Mouse (Mus musculus) testis, postnatal 10 days (tissue): ENCODE results near the gene Tbcc.
"Not testable (repeated sequence)": the region's sequence is repeated elsewhere in the genome, so short reads cannot be mapped to it uniquely, and the experiment has no call there.

Source experiments
- DNase-seq: peaks from one replicate; pipeline ENCODE4 v3.0.0; 2021; ENCODE audit warnings: low spot score

Gene Tbcc

DNA sequence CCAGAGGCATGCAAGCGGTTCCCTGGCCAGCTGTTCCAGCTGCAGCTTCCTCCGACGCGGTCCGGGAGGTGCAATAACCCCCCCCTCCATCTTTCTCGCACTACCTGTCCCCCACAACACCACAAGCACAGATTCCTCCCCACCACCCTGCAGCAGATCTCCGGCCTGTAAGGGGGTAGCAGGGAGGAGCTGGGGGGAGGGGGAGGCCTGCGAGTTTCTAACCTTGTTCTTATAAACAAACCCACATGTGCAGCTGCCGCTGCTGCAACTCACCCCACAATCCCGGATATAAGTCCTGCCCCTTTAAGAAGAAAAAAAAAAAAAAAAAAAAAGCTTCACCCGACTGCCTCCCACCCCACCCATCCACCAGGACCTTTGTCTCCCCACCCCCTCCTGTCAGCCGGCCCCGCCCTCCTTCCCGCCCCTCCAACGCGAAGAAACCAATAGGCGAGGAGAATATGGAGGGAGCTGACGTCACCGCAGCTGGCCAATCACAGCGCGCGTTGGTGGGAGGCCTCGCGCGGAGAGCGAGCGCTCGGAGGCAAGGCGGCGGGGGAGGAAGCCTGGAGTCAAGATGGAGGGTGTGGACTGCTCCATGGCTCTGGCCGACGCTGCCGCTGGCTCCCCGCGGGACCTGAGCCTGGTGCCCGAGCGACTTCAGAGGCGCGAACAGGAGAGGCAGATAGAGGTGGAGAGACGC is at the start of gene Tbcc:
TSS of gene Tbcc (plus strand) at position 569 of the 700 bp plus-strand sequence.
- peak; percentile 97 for DNase-seq

DNA sequence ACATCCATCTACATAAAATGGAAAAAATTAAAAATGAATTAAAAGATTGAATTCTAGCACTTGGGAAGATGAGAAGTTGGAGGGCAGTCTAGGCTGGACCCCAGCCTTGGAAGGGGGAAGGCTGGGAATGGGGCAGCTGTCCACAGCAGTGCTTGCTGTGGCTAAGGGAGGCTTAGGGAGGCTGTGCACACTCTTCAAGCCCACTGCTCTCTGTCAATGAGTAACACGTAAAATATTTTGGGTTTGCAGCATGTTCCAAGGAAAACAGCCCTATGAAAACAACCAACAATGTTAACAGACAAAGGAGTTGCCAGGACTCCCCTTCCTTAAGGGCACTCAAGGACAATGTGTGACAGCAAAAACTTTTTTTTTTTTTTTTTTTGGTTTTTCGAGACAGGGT is 47.5 kb upstream of the Tbcc start:
- no peak for DNase-seq

DNA sequence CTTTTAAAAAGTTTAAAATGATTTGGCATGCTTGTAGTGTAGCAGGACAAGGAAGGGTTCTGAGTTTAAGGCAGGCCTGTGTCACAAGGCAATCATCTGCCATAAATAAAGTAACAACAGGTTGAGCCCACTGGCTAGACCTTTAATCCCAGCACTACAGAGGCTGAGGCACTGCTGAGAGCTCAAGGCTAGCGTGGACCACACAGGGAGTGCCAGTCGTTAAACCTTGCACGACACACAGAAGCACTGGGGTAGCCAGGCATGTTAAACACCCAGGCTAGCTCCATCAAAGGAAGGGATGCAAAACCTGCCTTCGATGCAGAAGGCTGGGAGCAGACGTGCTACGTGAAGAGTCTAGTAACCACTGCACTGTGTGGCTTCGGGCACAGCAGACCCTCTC is 46.8 kb upstream of the Tbcc start:
- no peak for DNase-seq

DNA sequence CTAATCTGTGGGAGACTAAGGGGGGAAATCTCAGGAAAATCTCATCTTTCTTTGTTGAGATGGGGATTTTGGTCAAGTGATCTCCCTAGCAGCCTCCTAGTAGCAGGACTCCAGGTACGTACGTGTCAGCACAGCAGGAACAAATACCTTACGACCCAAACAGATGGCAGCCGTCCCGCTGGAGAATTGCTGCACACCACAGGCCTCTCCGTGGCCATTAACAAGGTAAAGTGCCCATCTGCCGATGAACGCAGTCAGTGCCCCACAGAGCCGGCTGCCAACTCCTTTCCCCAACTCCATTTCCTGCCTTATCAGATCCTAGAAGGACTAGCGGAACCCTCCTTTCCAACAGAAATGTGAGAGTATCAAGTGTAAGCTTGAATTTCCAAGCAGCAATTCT is 45.7 kb upstream of the Tbcc start:
- no peak for DNase-seq

DNA sequence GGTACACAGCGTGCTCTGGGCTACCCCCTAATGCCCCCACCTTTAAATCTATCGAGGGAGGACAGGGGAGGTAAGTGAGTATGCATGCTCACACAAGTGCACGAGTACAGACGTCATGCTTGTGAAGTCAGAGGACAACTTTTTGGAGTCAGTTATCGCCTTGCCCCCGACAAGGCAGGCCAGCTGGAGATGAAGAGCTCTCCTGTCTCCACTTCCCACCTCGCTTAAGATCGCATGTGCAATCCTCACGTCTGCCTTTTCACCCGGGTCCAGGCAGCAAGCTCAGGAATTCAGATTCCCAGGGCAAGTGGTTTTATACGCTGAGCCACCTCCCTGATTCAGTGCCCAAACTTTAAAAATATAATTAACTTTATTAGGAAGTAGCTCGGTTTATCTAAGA is 45.2 kb upstream of the Tbcc start:
- DNase-seq = no peak

- DNase-seq = not testable (repeated sequence)
Measured at GRCm38 (mm10) chr17:46846573-46846972, 43.9 kb upstream of the Tbcc start.

DNA sequence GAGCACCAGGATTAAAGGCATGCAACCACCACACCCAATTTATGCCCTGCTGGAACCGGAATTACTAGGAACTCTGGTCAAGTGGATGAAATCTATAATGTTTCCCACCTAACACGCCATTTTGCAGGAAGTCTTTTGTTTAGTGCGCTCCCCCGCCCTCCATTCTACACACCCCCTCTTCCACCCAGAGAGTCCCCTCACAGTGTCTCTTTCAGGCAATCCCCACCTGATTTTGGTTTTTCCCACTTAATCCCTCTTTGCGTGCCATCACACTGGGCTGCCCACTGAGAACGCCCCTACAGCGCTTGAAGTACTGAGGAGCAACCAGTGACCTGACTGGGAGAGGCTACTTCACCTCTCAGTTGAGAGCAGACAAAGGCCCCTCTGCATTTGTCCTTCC is 43.3 kb upstream of the Tbcc start:
- no peak for DNase-seq

GRCm38 (mm10) chr17:46852725-46853124 is 37.8 kb upstream of the Tbcc start:
- DNase-seq = no peak

DNA sequence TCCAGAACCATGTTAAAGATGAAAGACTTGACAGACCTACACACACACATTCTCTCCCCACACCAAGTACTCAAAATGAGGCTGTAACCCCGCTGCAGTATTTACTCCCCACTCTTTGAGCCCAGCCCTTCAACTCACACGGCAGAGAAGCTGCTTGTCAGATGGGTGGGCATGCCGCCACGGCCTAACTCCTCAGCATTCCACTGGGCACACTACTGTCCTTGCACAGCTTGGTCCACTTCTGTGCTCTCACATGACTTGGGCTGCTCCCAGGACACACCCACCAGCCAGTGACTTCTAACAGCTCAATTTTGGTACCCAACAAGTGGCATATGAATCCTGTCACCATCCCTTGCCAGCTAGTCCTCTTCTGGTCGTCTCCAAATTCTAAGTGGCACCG is 37.2 kb upstream of the Tbcc start:
- peak; percentile 79 for DNase-seq

GRCm38 (mm10) chr17:46854096-46854495 is 36.4 kb upstream of the Tbcc start:
- no peak for DNase-seq

GRCm38 (mm10) chr17:46854640-46855110 is 35.8 kb upstream of the Tbcc start:
- no peak for DNase-seq

- no peak for DNase-seq
Measured at GRCm38 (mm10) chr17:46855328-46856106, 35.0 kb upstream of the Tbcc start.

DNA sequence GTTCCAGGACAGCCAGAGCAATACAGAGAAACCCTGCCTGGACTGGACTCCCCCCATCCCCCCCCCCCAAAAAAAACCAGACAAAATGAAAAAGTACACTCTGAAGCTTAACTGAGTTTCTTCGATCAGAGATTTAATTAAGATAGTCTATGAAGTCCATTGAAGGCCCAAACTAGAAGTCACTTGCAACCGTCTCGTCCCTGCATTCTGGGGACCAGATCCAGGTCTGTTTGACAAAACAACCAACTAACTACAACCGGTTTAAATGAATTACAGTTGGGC is 34.4 kb upstream of the Tbcc start:
- DNase-seq = no peak

- DNase-seq = peak; percentile 92
Measured at GRCm38 (mm10) chr17:46856471-46857360, 33.8 kb upstream of the Tbcc start.

GRCm38 (mm10) chr17:46857361-46857902 is 33.1 kb upstream of the Tbcc start:
- DNase-seq = peak; percentile 88

- peak; percentile 89 for DNase-seq
Measured at GRCm38 (mm10) chr17:46857903-46858748, 32.4 kb upstream of the Tbcc start, which contains the start of gene Bicral. Gene Bicral, minus strand, starts transcription at chr17:46858482.

GRCm38 (mm10) chr17:46858749-46859444 is 31.6 kb upstream of the Tbcc start:
- DNase-seq = no peak

DNA sequence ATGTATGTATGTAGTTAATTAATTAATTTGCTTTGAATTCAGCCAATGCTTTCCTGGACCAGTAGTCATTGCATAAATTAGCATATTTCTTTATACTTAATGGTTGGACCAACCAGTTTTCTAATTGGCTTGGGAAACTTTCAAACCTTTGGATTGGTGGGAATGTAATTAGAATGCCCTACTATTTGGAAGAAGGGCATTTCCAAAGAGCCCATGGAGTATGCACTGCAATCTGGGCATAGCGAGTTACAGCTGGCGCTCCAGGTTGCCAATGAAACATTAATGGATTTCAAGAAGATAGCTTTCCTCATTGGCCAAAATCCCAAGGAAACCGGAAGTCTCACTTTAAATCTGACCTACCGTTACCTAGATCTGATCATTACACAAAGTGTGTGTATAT is 30.4 kb upstream of the Tbcc start:
- DNase-seq = no peak

- DNase-seq = peak; percentile 47
Measured at GRCm38 (mm10) chr17:46864566-46865195, 25.8 kb upstream of the Tbcc start.

- no peak for DNase-seq
Measured at GRCm38 (mm10) chr17:46866836-46867235, 23.6 kb upstream of the Tbcc start.
